Mouse (Mus musculus) liver, postnatal 0 days (tissue): ENCODE measurements at regions not wholly inside any gene's neighbourhood (a gene's known extent, or its start where the extent isn't known, plus 50 kb on each side); places are given as distances from the start of the nearest gene placed in this dataset.
A peak's percentile ranks its signal among the peaks of the same experiment; 100 is the strongest.

Source experiments
- CTCF ChIP-seq: sonication (generic); IDR thresholded peaks from 2 replicates; pipeline ENCODE4 v1.5.1; 2016; ENCODE audit warnings: antibody characterized with exemption, low read depth
- EP300 ChIP-seq: IDR thresholded peaks from 2 replicates; pipeline ENCODE4 v1.6.1; 2016; ENCODE audit warnings: antibody characterized with exemption, low read depth, mild to moderate bottlenecking

- TF ChIP-seq CTCF (no peak), EP300 (peak; percentile 60)
Observed at GRCm38 (mm10) chr10:96332731-96333201, 196.4 kb downstream of the Gm5426 start.
